Mouse (Mus musculus): ENCODE results near the gene Spsb2. TPM values are rescaled to one million over a fixed set of nuclear protein-coding genes. Genes with fewer than 3 reads are reported as not detected.
"Not testable (repeated sequence)": the region's sequence is repeated elsewhere in the genome, so short reads cannot be mapped to it uniquely, and the experiment has no call there.

The Spsb2 gene
- polyA plus RNA-seq, 1 experiment from 2014 or later: 6.3 TPM

GRCm38 (mm10) chr6:124831199-124831598, 22.7 kb downstream of the Spsb2 start:
- H3K36me3 ChIP-seq (ENCODE audit: control insufficient read depth, insufficient read depth, low read length); H3K4me1 ChIP-seq (ENCODE audit: control insufficient read depth, insufficient read depth, low read length); H3K9me3 ChIP-seq (ENCODE audit: control insufficient read depth, low read length); ATAC-seq (ENCODE audit: insufficient read depth, low FRiP score, low TSS enrichment); H3K27me3 ChIP-seq (ENCODE audit: control insufficient read depth, insufficient read depth, low read length); DNase-seq (ENCODE audit: low spot score); H3K27ac ChIP-seq (ENCODE audit: low read depth, low read length); H3K9ac ChIP-seq (ENCODE audit: low read length): not testable (repeated sequence)
- 90% methylated on average over 4 of the region's 4 CpGs for WGBS
- peak overlapping the region; percentile 68; the same call in 1 of the 2 replicates for H3K4me3 ChIP-seq (ENCODE audit: low read depth, low read length)
- H3K4me2 ChIP-seq (ENCODE audit: low read depth): peak overlapping the region; percentile 69

- peaks cover 8% of the 10 kb centered on the region for H3K4me1 ChIP-seq (ENCODE audit: control insufficient read depth, insufficient read depth, low read length)
Observed at GRCm38 (mm10) chr6:124831649-124832048, 23.2 kb downstream of the Spsb2 start.

GRCm38 (mm10) chr6:124834512-124835081, 26.1 kb downstream of the Spsb2 start:
- no peak for ATAC-seq (ENCODE audit: insufficient read depth, low FRiP score, low TSS enrichment)
- WGBS: 83% methylated on average over 6 of the region's 6 CpGs
- Histone ChIP-seq H3K27ac (ENCODE audit: low read depth, low read length) (no peak overlapping the region), H3K9ac (ENCODE audit: low read length) (no peak overlapping the region), H3K36me3 (ENCODE audit: control insufficient read depth, insufficient read depth, low read length) (peaks cover 2% of the 10 kb centered on the region; the same call in 1 of the 2 replicates), H3K4me3 (ENCODE audit: low read depth, low read length) (no peak overlapping the region), H3K9me3 (ENCODE audit: control insufficient read depth, low read length) (no peaks in the 10 kb centered on the region), H3K27me3 (ENCODE audit: control insufficient read depth, insufficient read depth, low read length) (no peaks in the 10 kb centered on the region), H3K4me1 (ENCODE audit: control insufficient read depth, insufficient read depth, low read length) (peaks cover 3% of the 10 kb centered on the region), H3K4me2 (ENCODE audit: low read depth) (no peak overlapping the region)
- no peak for DNase-seq (ENCODE audit: low spot score)

More at GRCm38 (mm10) chr6:124831649-124832048, 23.2 kb downstream of the Spsb2 start:
- Histone ChIP-seq H3K9ac (ENCODE audit: low read length) (no peak overlapping the region; the same call in 1 of the 2 replicates), H3K36me3 (ENCODE audit: control insufficient read depth, insufficient read depth, low read length) (peaks cover 2% of the 10 kb centered on the region; the same call in 1 of the 2 replicates), H3K9me3 (ENCODE audit: control insufficient read depth, low read length) (no peaks in the 10 kb centered on the region), H3K4me3 (ENCODE audit: low read depth, low read length) (no peak overlapping the region), H3K27ac (ENCODE audit: low read depth, low read length) (no peak overlapping the region), H3K4me2 (ENCODE audit: low read depth) (no peak overlapping the region; the same call in 1 of the 2 replicates), H3K27me3 (ENCODE audit: control insufficient read depth, insufficient read depth, low read length) (no peaks in the 10 kb centered on the region)
- ATAC-seq (ENCODE audit: insufficient read depth, low FRiP score, low TSS enrichment) (no peak), DNase-seq (ENCODE audit: low spot score) (no peak)
- 98% methylated on average over 8 of the region's 8 CpGs for WGBS

GRCm38 (mm10) chr6:124835531-124835930, 27.1 kb downstream of the Spsb2 start:
- Histone ChIP-seq H3K4me1 (ENCODE audit: control insufficient read depth, insufficient read depth, low read length) (no peaks in the 10 kb centered on the region; the same call in none of the 2 replicates), H3K27ac (ENCODE audit: low read depth, low read length) (no peak overlapping the region), H3K4me2 (ENCODE audit: low read depth) (no peak overlapping the region), H3K27me3 (ENCODE audit: control insufficient read depth, insufficient read depth, low read length) (no peaks in the 10 kb centered on the region), H3K4me3 (ENCODE audit: low read depth, low read length) (no peak overlapping the region), H3K9ac (ENCODE audit: low read length) (no peak overlapping the region; the same call in 1 of the 2 replicates), H3K36me3 (ENCODE audit: control insufficient read depth, insufficient read depth, low read length) (peaks cover 2% of the 10 kb centered on the region; the same call in 1 of the 2 replicates), H3K9me3 (ENCODE audit: control insufficient read depth, low read length) (no peaks in the 10 kb centered on the region)
- ATAC-seq (ENCODE audit: insufficient read depth, low FRiP score, low TSS enrichment): no peak
- no peak for DNase-seq (ENCODE audit: low spot score)
- 50% methylated on average over 10 of the region's 10 CpGs for WGBS

GRCm38 (mm10) chr6:124836411-124836810, 27.9 kb downstream of the Spsb2 start:
- H3K4me1 ChIP-seq (ENCODE audit: control insufficient read depth, insufficient read depth, low read length): no peaks in the 10 kb centered on the region; the same call in 1 of the 2 replicates
- ATAC-seq (ENCODE audit: insufficient read depth, low FRiP score, low TSS enrichment): no peak
- no peak overlapping the region for H3K4me2 ChIP-seq (ENCODE audit: low read depth)
- H3K9me3 ChIP-seq (ENCODE audit: control insufficient read depth, low read length): no peaks in the 10 kb centered on the region
- peaks cover 4% of the 10 kb centered on the region; the same call in 1 of the 2 replicates for H3K36me3 ChIP-seq (ENCODE audit: control insufficient read depth, insufficient read depth, low read length)
- H3K9ac ChIP-seq (ENCODE audit: low read length): no peak overlapping the region
- no peak for DNase-seq (ENCODE audit: low spot score)
- WGBS: 86% methylated on average over 7 of the region's 7 CpGs
- no peak overlapping the region for H3K4me3 ChIP-seq (ENCODE audit: low read depth, low read length)
- H3K27ac ChIP-seq (ENCODE audit: low read depth, low read length): no peak overlapping the region
- no peaks in the 10 kb centered on the region for H3K27me3 ChIP-seq (ENCODE audit: control insufficient read depth, insufficient read depth, low read length)

GRCm38 (mm10) chr6:124839805-124840204, 31.3 kb downstream of the Spsb2 start:
- Histone ChIP-seq H3K4me1 (ENCODE audit: control insufficient read depth, insufficient read depth, low read length) (no peaks in the 10 kb centered on the region), H3K9me3 (ENCODE audit: control insufficient read depth, low read length) (no peaks in the 10 kb centered on the region), H3K36me3 (ENCODE audit: control insufficient read depth, insufficient read depth, low read length) (peaks cover 3% of the 10 kb centered on the region; the same call in 1 of the 2 replicates), H3K4me3 (ENCODE audit: low read depth, low read length) (no peak overlapping the region), H3K4me2 (ENCODE audit: low read depth) (no peak overlapping the region), H3K27me3 (ENCODE audit: control insufficient read depth, insufficient read depth, low read length) (no peaks in the 10 kb centered on the region), H3K9ac (ENCODE audit: low read length) (peak overlapping the region; percentile 11; the same call in 1 of the 2 replicates), H3K27ac (ENCODE audit: low read depth, low read length) (no peak overlapping the region)
- DNase-seq (ENCODE audit: low spot score) (no peak), ATAC-seq (ENCODE audit: insufficient read depth, low FRiP score, low TSS enrichment) (peak; percentile 15; the same call in 1 of the 2 replicates)
- 13% methylated on average over 8 of the region's 8 CpGs for WGBS

GRCm38 (mm10) chr6:124840241-124841167, 32.0 kb downstream of the Spsb2 start, which contains the start of gene Gnb3:
TSS of gene Gnb3 (minus strand) at chr6:124840275.
- no peak for ATAC-seq (ENCODE audit: insufficient read depth, low FRiP score, low TSS enrichment)
- peak within 1 kb of the TSS; percentile 11; the same call in 1 of the 2 replicates for H3K9ac ChIP-seq (ENCODE audit: low read length)
- H3K4me2 ChIP-seq (ENCODE audit: low read depth): no peak within 1 kb of the TSS
- H3K36me3 ChIP-seq (ENCODE audit: control insufficient read depth, insufficient read depth, low read length): peaks cover 3% of the 10 kb centered on the region; the same call in 1 of the 2 replicates
- H3K4me1 ChIP-seq (ENCODE audit: control insufficient read depth, insufficient read depth, low read length): no peaks in the 10 kb centered on the region
- DNase-seq (ENCODE audit: low spot score): no peak
- no peaks in the 10 kb centered on the region for H3K9me3 ChIP-seq (ENCODE audit: control insufficient read depth, low read length)
- H3K4me3 ChIP-seq (ENCODE audit: low read depth, low read length): no peak within 1 kb of the TSS
- WGBS: 43% methylated on average over 14 of the region's 15 CpGs
- no peak within 1 kb of the TSS for H3K27ac ChIP-seq (ENCODE audit: low read depth, low read length)
- no peaks in the 10 kb centered on the region for H3K27me3 ChIP-seq (ENCODE audit: control insufficient read depth, insufficient read depth, low read length)

- no peak overlapping the region for H3K4me2 ChIP-seq (ENCODE audit: low read depth)
- peak; percentile 96 for DNase-seq (ENCODE audit: low spot score)
- no peaks in the 10 kb centered on the region for H3K27me3 ChIP-seq (ENCODE audit: control insufficient read depth, insufficient read depth, low read length)
- no peak overlapping the region for H3K9ac ChIP-seq (ENCODE audit: low read length)
- H3K4me3 ChIP-seq (ENCODE audit: low read depth, low read length): no peak overlapping the region
- WGBS: 9% methylated on average over 9 of the region's 9 CpGs
- 0 out of 2 replicates have a peak, but pooled peaks cover 3% of the 10 kb centered on the region for H3K4me1 ChIP-seq (ENCODE audit: control insufficient read depth, insufficient read depth, low read length)
- H3K36me3 ChIP-seq (ENCODE audit: control insufficient read depth, insufficient read depth, low read length): no peaks in the 10 kb centered on the region
- ATAC-seq (ENCODE audit: insufficient read depth, low FRiP score, low TSS enrichment): peak; percentile 88
- H3K27ac ChIP-seq (ENCODE audit: low read depth, low read length): no peak overlapping the region
- H3K9me3 ChIP-seq (ENCODE audit: control insufficient read depth, low read length): no peaks in the 10 kb centered on the region
Observed at GRCm38 (mm10) chr6:124847305-124847704, 38.8 kb downstream of the Spsb2 start.
